Mouse (Mus musculus): ENCODE data around the gene Gm2115. TPM values are rescaled to one million over a fixed set of nuclear protein-coding genes. Genes with fewer than 3 reads are reported as not detected.

Gene Gm2115
- total and polyA plus RNA-seq, 3 experiments: 0.27 TPM; not detected in 2

- no peak for TF ChIP-seq GATA1 (IDR thresholded peaks at IDR 0.05; ENCODE audit: borderline replicate concordance, low read length)
- no peak for TF ChIP-seq POLR2AphosphoS5 (IDR thresholded peaks at IDR 0.05; ENCODE audit: insufficient replicate concordance, low read depth, low read length)
- no peak for TF ChIP-seq CTCF (IDR thresholded peaks at IDR 0.05; ENCODE audit: low read depth, low read length)
- TF ChIP-seq TAL1 (conservative IDR thresholded peaks at IDR 0.05; ENCODE audit: low read depth, low read length): no peak
- no peak for TF ChIP-seq GATA2 (IDR thresholded peaks at IDR 0.05; ENCODE audit: borderline replicate concordance, low read depth, low read length)
- H3K4me3 ChIP-seq (ENCODE audit: low read depth, low read length): no peak overlapping the region
- DNase-seq (ENCODE audit: low spot score) (no peak), ATAC-seq (ENCODE audit: extremely low read depth, insufficient number of reproducible peaks, low FRiP score, poor library complexity, severe bottlenecking) (no peak)
- H3K4me1 ChIP-seq (ENCODE audit: insufficient read depth, low read depth, low read length): peaks cover 18% of the 10 kb centered on the region
- no peaks in the 10 kb centered on the region for H3K36me3 ChIP-seq (replicated peaks)
- H3K9me3 ChIP-seq (replicated peaks): no peaks in the 10 kb centered on the region
- H3K27me3 ChIP-seq (ENCODE audit: insufficient read depth, low read length): no peaks in the 10 kb centered on the region; the same call in 1 of the 2 replicates
Measured at GRCm38 (mm10) chr7:84600631-84601030, 71.9 kb downstream of the Gm2115 start.

GRCm38 (mm10) chr7:84601331-84601730 is 72.6 kb downstream of the Gm2115 start:
- DNase-seq (ENCODE audit: low spot score) (no peak), ATAC-seq (ENCODE audit: extremely low read depth, insufficient number of reproducible peaks, low FRiP score, poor library complexity, severe bottlenecking) (no peak)
- H3K4me1 ChIP-seq (ENCODE audit: insufficient read depth, low read depth, low read length): peaks cover 25% of the 10 kb centered on the region
- no peak overlapping the region for H3K4me3 ChIP-seq (ENCODE audit: low read depth, low read length)
- TF ChIP-seq GATA1 (IDR thresholded peaks at IDR 0.05; ENCODE audit: borderline replicate concordance, low read length): no peak
- TF ChIP-seq CTCF (IDR thresholded peaks at IDR 0.05; ENCODE audit: low read depth, low read length): no peak
- TF ChIP-seq TAL1 (conservative IDR thresholded peaks at IDR 0.05; ENCODE audit: low read depth, low read length): no peak
- TF ChIP-seq POLR2AphosphoS5 (IDR thresholded peaks at IDR 0.05; ENCODE audit: insufficient replicate concordance, low read depth, low read length): no peak
- no peak for TF ChIP-seq GATA2 (IDR thresholded peaks at IDR 0.05; ENCODE audit: borderline replicate concordance, low read depth, low read length)
- no peaks in the 10 kb centered on the region for H3K9me3 ChIP-seq (replicated peaks)
- no peaks in the 10 kb centered on the region; the same call in 1 of the 2 replicates for H3K27me3 ChIP-seq (ENCODE audit: insufficient read depth, low read length)
- H3K36me3 ChIP-seq (replicated peaks): no peaks in the 10 kb centered on the region

- DNase-seq (ENCODE audit: low spot score) (no peak), ATAC-seq (ENCODE audit: extremely low read depth, insufficient number of reproducible peaks, low FRiP score, poor library complexity, severe bottlenecking) (no peak)
- no peak overlapping the region for H3K4me3 ChIP-seq (ENCODE audit: low read depth, low read length)
- H3K9me3 ChIP-seq (replicated peaks): no peaks in the 10 kb centered on the region
- no peaks in the 10 kb centered on the region for H3K36me3 ChIP-seq (replicated peaks)
- no peaks in the 10 kb centered on the region; the same call in 1 of the 2 replicates for H3K27me3 ChIP-seq (ENCODE audit: insufficient read depth, low read length)
- H3K4me1 ChIP-seq (ENCODE audit: insufficient read depth, low read depth, low read length): peaks cover 23% of the 10 kb centered on the region
- no peak for TF ChIP-seq CTCF (IDR thresholded peaks at IDR 0.05; ENCODE audit: low read depth, low read length)
- no peak for TF ChIP-seq GATA1 (IDR thresholded peaks at IDR 0.05; ENCODE audit: borderline replicate concordance, low read length)
- TF ChIP-seq TAL1 (conservative IDR thresholded peaks at IDR 0.05; ENCODE audit: low read depth, low read length): no peak
- TF ChIP-seq POLR2AphosphoS5 (IDR thresholded peaks at IDR 0.05; ENCODE audit: insufficient replicate concordance, low read depth, low read length): no peak
- TF ChIP-seq GATA2 (IDR thresholded peaks at IDR 0.05; ENCODE audit: borderline replicate concordance, low read depth, low read length): no peak
Measured at GRCm38 (mm10) chr7:84604501-84604900, 75.7 kb downstream of the Gm2115 start.

- H3K4me3 ChIP-seq (ENCODE audit: low read depth, low read length): peak overlapping the region; percentile 72
- TF ChIP-seq POLR2AphosphoS5 (IDR thresholded peaks at IDR 0.05; ENCODE audit: insufficient replicate concordance, low read depth, low read length): no peak
- no peak for TF ChIP-seq TAL1 (conservative IDR thresholded peaks at IDR 0.05; ENCODE audit: low read depth, low read length)
- TF ChIP-seq GATA1 (IDR thresholded peaks at IDR 0.05; ENCODE audit: borderline replicate concordance, low read length): no peak
- TF ChIP-seq CTCF (IDR thresholded peaks at IDR 0.05; ENCODE audit: low read depth, low read length): no peak
- no peak for TF ChIP-seq GATA2 (IDR thresholded peaks at IDR 0.05; ENCODE audit: borderline replicate concordance, low read depth, low read length)
- H3K27me3 ChIP-seq (ENCODE audit: insufficient read depth, low read length): no peaks in the 10 kb centered on the region
- peaks cover 23% of the 10 kb centered on the region for H3K4me1 ChIP-seq (ENCODE audit: insufficient read depth, low read depth, low read length)
- no peaks in the 10 kb centered on the region for H3K9me3 ChIP-seq (replicated peaks)
- no peak for DNase-seq (ENCODE audit: low spot score)
- no peak for ATAC-seq (ENCODE audit: extremely low read depth, insufficient number of reproducible peaks, low FRiP score, poor library complexity, severe bottlenecking)
- H3K36me3 ChIP-seq (replicated peaks): no peaks in the 10 kb centered on the region
Measured at GRCm38 (mm10) chr7:84605033-84605687, 76.4 kb downstream of the Gm2115 start.

GRCm38 (mm10) chr7:84605704-84606292 is 77.0 kb downstream of the Gm2115 start:
- H3K4me1 ChIP-seq (ENCODE audit: insufficient read depth, low read depth, low read length): peaks cover 25% of the 10 kb centered on the region
- H3K4me3 ChIP-seq (ENCODE audit: low read depth, low read length): peak overlapping the region; percentile 72
- H3K36me3 ChIP-seq (replicated peaks): peaks cover 3% of the 10 kb centered on the region
- no peaks in the 10 kb centered on the region for H3K9me3 ChIP-seq (replicated peaks)
- no peaks in the 10 kb centered on the region for H3K27me3 ChIP-seq (ENCODE audit: insufficient read depth, low read length)
- DNase-seq (ENCODE audit: low spot score) (peak; percentile 61), ATAC-seq (ENCODE audit: extremely low read depth, insufficient number of reproducible peaks, low FRiP score, poor library complexity, severe bottlenecking) (peak; percentile 87)
- TF ChIP-seq TAL1 (conservative IDR thresholded peaks at IDR 0.05; ENCODE audit: low read depth, low read length): no peak
- TF ChIP-seq POLR2AphosphoS5 (IDR thresholded peaks at IDR 0.05; ENCODE audit: insufficient replicate concordance, low read depth, low read length): no peak
- TF ChIP-seq GATA2 (IDR thresholded peaks at IDR 0.05; ENCODE audit: borderline replicate concordance, low read depth, low read length): no peak
- TF ChIP-seq CTCF (IDR thresholded peaks at IDR 0.05; ENCODE audit: low read depth, low read length): no peak
- TF ChIP-seq GATA1 (IDR thresholded peaks at IDR 0.05; ENCODE audit: borderline replicate concordance, low read length): no peak

- DNase-seq (ENCODE audit: low spot score) (no peak), ATAC-seq (ENCODE audit: extremely low read depth, insufficient number of reproducible peaks, low FRiP score, poor library complexity, severe bottlenecking) (0 out of 2 replicates have a peak, but pooled peaks have one; percentile 6)
- H3K4me1 ChIP-seq (ENCODE audit: insufficient read depth, low read depth, low read length): peaks cover 27% of the 10 kb centered on the region
- H3K4me3 ChIP-seq (ENCODE audit: low read depth, low read length): peak within 1 kb of the TSS; percentile 72
- no peak for TF ChIP-seq TAL1 (conservative IDR thresholded peaks at IDR 0.05; ENCODE audit: low read depth, low read length)
- no peak for TF ChIP-seq GATA1 (IDR thresholded peaks at IDR 0.05; ENCODE audit: borderline replicate concordance, low read length)
- TF ChIP-seq GATA2 (IDR thresholded peaks at IDR 0.05; ENCODE audit: borderline replicate concordance, low read depth, low read length): no peak
- TF ChIP-seq CTCF (IDR thresholded peaks at IDR 0.05; ENCODE audit: low read depth, low read length): no peak
- TF ChIP-seq POLR2AphosphoS5 (IDR thresholded peaks at IDR 0.05; ENCODE audit: insufficient replicate concordance, low read depth, low read length): no peak
- H3K9me3 ChIP-seq (replicated peaks): no peaks in the 10 kb centered on the region
- peaks cover 3% of the 10 kb centered on the region for H3K36me3 ChIP-seq (replicated peaks)
- H3K27me3 ChIP-seq (ENCODE audit: insufficient read depth, low read length): no peaks in the 10 kb centered on the region
Measured at GRCm38 (mm10) chr7:84606293-84606749, 77.6 kb downstream of the Gm2115 start, which contains the start of gene Fah. Gene Fah, minus strand, starts transcription at chr7:84606722.
